Mouse (Mus musculus): ENCODE measurements around the gene Aloxe3.

Gene Aloxe3

DNA sequence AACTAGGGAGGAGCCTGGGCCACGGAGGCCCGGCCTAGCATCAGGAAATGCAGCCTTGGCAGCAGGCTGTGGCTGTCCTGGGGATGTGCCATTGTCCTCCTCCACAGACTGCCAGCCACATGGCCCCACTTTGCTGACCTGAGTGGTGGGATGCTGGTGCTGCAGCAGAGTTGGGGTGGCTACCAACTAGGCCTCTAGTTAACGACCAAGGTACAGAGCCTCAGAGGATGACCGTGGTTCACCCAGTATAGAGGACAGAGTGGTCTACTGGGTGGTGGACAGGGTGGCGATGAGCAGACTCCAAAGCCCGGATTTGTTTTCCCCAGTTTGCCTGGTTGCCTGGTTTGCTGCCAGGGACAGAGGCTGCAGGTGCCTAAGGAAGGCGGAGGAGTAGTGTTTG, 49.0 kb downstream of the Aloxe3 start:
- DNase-seq (ENCODE audit: low spot score in 2 of 2) = no peak

DNA sequence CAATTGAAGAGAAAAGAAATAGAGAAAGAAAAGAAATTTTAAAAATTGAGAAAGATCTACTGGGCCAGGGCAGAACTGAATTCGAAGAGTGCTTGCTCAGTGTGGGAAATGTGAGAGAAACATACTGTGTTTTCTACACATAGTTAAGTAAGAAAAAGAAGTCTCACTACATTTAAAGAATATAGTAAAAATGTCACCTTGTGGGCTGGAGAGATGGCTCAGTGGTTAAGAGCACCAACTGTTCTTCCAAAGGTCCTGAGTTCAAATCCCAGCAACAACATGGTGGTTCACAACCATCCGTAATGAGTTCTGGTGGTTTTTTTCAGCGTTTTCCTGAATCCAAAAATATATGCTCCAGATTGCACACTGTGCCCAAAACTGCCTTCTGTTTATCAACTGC, 52.8 kb downstream of the Aloxe3 start:
- DNase-seq (ENCODE audit: low spot score in 2 of 2) = no peak

DNA sequence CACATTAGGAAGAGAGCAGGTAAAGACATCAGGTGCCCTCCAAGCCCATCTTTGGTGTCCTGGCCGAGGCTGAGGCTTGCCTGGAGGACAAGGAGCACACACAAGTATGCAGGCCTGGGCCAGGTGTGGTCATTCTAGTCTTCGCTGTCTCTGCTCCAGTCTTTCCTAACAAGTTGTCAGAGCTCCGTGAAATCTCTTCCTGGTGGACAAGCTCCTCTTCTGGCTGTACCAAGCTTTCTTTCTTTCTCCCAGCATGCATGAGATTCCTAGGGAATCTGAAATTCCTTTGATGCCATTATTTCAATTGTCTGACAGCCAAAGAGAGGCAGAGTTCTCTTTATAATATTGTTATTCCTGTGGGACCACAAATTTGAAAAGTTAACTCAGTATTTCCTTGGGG, 53.8 kb downstream of the Aloxe3 start:
- no peak for DNase-seq (ENCODE audit: low spot score in 2 of 2)

DNA sequence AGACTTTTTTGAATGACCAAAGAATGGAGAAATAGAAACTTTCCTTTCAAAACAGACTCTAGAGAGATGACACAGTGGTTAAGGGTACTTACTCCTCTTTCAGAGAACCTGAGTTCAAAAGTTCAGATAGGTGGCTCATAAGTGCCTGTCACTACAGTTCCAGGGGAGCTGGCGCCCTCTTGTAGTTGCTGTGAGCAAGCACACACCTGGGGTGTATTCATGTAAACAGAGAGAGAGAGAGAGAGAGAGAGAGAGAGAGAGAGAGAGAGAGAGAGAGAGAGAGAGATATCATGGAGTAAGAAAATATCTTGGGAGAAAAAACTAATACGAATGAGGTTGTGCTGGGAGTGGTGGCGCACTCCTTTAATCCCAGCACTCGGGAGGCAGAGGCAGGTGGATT, 54.4 kb downstream of the Aloxe3 start:
- no peak for DNase-seq (ENCODE audit: low spot score in 2 of 2)

DNA sequence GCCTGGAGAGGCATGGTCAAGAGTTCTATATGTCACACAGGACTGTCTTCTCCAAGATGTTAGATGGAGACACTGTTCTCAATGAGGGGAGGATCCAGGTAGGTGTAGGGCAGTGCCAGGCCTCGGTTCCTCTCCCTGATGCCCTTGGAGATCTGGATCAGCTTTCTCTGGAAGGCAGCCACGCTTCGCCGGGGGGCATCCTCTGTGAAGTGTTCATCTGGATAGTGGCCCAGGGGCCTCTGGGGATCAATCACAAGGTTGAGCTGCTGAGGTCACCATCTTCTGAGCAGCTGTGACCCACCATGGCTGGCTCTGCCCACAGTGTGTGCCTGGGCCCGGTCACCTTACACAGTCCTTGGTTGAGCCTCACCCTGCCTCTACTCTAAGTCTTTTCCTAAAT, 59.3 kb downstream of the Aloxe3 start:
- DNase-seq (ENCODE audit: low spot score in 2 of 2) = no peak

DNA sequence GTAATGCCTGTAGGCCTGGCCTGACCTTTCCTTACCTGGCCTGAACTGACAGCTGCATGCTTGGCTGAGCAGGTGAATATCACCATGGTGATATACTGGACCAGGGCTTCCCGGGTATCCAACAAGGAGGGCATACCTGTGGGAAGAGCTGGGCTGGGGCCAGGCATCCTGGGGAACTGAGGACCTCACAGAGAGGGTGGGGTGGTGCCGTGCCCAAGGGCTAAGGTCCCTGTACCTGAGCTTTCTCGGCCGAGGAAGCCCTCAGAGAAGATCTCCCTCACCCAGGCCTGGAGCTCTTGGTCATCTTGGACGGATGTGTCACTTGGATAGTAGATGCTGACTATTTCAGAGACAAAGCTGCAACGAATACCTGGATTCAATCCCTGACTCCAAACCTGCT, 60.2 kb downstream of the Aloxe3 start:
- DNase-seq (ENCODE audit: low spot score in 2 of 2) = no peak

DNA sequence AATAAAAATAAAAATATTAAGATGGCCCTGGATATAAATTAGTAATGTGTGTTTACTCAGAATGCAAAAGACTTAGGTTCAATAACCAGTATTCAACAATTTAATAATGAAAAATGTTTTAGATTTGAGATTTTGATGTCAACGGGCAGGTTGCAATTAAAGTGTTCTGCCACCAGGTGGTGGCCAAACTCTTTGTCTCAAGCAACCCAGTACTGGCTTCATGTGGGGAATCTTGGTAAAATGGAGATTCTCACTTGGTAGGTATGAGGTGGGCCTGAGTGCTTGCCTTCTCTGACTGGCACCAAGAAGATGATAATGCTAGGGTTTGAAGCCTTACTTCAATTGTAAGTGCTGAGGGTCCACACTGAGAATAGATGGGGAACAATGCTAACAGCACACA, 67.1 kb downstream of the Aloxe3 start:
- no peak for DNase-seq (ENCODE audit: low spot score in 2 of 2)

DNA sequence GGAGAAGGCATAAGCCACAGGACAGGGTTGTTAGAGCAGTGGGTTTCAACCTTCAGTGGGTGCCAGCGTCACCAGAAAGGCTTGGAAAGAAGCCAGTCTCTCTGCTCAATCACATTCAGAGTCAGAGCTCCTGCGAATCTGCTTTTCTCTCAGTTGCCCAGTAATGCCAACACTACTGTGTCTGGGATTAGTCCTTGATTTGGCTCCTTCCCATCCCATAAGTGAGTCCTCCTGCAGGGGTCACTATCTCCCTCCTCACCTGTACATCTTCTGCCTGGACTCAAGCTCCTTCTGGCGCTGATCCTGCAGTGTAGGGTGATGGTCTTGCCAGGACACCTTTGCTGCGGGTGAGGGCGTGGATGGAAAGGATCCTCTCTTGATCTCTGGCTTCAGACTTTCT, 71.1 kb downstream of the Aloxe3 start:
- DNase-seq (ENCODE audit: low spot score in 2 of 2) = no peak

DNA sequence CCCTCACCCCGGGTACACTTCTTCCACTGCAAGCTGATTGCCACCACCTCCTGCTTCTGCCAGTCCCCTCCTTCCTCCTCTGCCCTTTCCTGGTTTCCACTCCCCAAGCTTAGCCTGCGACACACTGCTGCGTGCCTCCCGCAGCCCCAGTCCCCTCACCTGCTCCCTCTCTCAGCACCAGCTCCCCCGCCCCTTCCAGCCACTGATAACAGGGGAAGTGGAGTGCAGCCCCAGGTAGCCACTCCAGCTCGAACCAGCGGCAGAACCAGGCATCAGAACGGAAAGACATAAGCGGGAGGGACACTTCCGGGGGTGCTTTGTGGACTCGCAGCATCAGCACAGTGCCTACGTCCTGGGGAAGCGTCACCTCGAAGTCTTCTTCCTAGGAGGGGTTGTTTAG, 71.5 kb downstream of the Aloxe3 start:
- DNase-seq (ENCODE audit: low spot score in 2 of 2) = no peak

DNA sequence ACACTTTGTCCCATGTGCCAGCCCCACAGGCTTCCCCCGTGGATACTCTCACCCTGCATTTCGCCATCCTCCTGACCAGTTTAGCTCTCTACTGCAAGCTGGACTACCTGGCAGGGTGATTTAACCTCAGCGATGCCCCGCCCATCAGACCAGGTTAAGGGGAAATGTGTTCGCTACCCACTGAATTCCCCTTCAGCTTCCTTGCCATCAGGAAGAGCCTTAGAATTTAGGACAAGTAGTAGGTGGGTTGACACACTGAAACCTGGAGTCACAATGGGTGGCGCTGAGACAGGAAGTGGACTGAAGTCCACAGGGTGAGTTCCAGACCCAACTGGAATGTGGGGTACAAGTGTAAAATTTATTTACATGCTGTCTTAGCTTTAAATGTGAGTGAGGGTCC, 72.0 kb downstream of the Aloxe3 start, which contains the start of gene Alox8:
Gene Alox8, minus strand, starts transcription at position 101 of the 400 bp plus-strand sequence.
- DNase-seq (ENCODE audit: low spot score in 2 of 2) = no peak

All from frontal cortex, postnatal 25 days (tissue).